Mouse (Mus musculus) stomach, embryonic 16.5 days (tissue): Measurements from ENCODE around the gene Gsk3a. TPM values are rescaled to one million over a fixed set of nuclear protein-coding genes. Genes with fewer than 3 reads are reported as not detected.
"Not testable (repeated sequence)": the region's sequence is repeated elsewhere in the genome, so short reads cannot be mapped to it uniquely, and the experiment has no call there.

Source experiments
- ATAC-seq: fragments of 200-750 bp; cut with Nextera tagmentation; 2 replicates; pipeline ENCODE4 v1.8.0; 2017; ENCODE audit warnings: moderate number of reproducible peaks, moderate TSS enrichment; ENCODE audit not compliant: insufficient read depth, low FRiP score
- H3K27ac ChIP-seq: fragments of 300-500 bp; sonication (generic); 2 replicates; pipeline ENCODE4 v1.5.1; 2014; ENCODE audit warnings: low read length
- H3K27me3 ChIP-seq: fragments of 300-500 bp; sonication (generic); 2 replicates; pipeline ENCODE4 v1.6.1; 2014; ENCODE audit warnings: low read length, control low read depth, mixed read lengths; ENCODE audit not compliant: control insufficient read depth, insufficient read depth
- H3K36me3 ChIP-seq: fragments of 300-500 bp; sonication (generic); 2 replicates; pipeline ENCODE4 v1.6.1; 2014; ENCODE audit warnings: low read length; ENCODE audit not compliant: control insufficient read depth, insufficient read depth
- H3K4me1 ChIP-seq: fragments of 300-500 bp; sonication (generic); 2 replicates; pipeline ENCODE4 v1.6.1; 2014; ENCODE audit warnings: low read length, control low read depth, mixed read lengths; ENCODE audit not compliant: control insufficient read depth, insufficient read depth
- H3K4me2 ChIP-seq: fragments of 300-500 bp; sonication (generic); 2 replicates; pipeline ENCODE4 v1.6.1; 2014; ENCODE audit warnings: low read depth, low read length, mixed read lengths
- H3K4me3 ChIP-seq: fragments of 300-500 bp; sonication (generic); replicated peaks from 2 replicates; pipeline ENCODE4 v1.5.1; 2014; ENCODE audit warnings: mild to moderate bottlenecking, low read length
- H3K9ac ChIP-seq: fragments of 300-500 bp; sonication (generic); 2 replicates; pipeline ENCODE4 v1.6.1; 2014; ENCODE audit warnings: low read length
- H3K9me3 ChIP-seq: fragments of 300-500 bp; sonication (generic); replicated peaks from 2 replicates; pipeline ENCODE4 v1.6.1; 2016; ENCODE audit warnings: low read length, control low read depth; ENCODE audit not compliant: control insufficient read depth
- WGBS: fragments of 180-500 bp; shearing (Covaris S2); extraction: QIAGEN DNeasy Blood & Tissue Kit; methylation state at CpG from one replicate; pipeline ENCODE4 v1.1.7; 2014; 5-methylcytosine and 5-hydroxymethylcytosine counted together
- polyA plus RNA-seq: library from polyadenylated mRNA; unstranded; fragments of >200 nt; fragmentation: Nextera tagmentation; extraction: Ambion mirVana; gene quantifications from 2 replicates; pipeline ENCODE4 v1.2.1, GENCODE M21; 2015

The Gsk3a gene
- polyA plus RNA-seq, 1 experiment from 2014 or later = 5.7 TPM

DNA sequence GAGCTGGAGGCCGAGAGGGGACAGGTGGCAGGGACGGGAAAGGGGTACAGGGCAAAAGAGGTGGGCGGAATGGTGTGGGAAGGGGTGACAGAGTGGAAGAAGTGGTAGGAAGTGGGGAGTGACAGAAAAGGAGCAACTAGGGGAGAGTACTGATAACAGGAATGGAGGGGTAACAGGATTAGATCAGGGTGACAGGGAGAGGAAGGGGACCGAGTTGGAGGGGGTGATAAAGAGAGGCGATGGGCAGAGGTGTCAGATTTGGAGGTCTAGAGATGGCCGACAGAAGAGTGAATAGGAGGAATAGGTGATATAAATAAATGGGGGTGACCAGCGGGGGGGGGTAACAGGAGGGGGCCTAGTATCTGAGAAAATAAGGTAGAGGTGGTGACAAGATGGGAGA lies 30.9 kb upstream of the Gsk3a start:
- H3K4me1 ChIP-seq = peaks cover 21% of the 10 kb centered on the region
- no peak for ATAC-seq
- H3K27me3 ChIP-seq = no peaks in the 10 kb centered on the region
- 1% methylated on average over 7 of the region's 7 CpGs for WGBS
- H3K4me2 ChIP-seq = peak overlapping the region; percentile 83
- peaks cover 14% of the 10 kb centered on the region; the same call in 1 of the 2 replicates for H3K36me3 ChIP-seq
- no peaks in the 10 kb centered on the region for H3K9me3 ChIP-seq
- peak overlapping the region; percentile 95 for H3K9ac ChIP-seq
- H3K27ac ChIP-seq = peak overlapping the region; percentile 90
- H3K4me3 ChIP-seq = peak overlapping the region; percentile 89

DNA sequence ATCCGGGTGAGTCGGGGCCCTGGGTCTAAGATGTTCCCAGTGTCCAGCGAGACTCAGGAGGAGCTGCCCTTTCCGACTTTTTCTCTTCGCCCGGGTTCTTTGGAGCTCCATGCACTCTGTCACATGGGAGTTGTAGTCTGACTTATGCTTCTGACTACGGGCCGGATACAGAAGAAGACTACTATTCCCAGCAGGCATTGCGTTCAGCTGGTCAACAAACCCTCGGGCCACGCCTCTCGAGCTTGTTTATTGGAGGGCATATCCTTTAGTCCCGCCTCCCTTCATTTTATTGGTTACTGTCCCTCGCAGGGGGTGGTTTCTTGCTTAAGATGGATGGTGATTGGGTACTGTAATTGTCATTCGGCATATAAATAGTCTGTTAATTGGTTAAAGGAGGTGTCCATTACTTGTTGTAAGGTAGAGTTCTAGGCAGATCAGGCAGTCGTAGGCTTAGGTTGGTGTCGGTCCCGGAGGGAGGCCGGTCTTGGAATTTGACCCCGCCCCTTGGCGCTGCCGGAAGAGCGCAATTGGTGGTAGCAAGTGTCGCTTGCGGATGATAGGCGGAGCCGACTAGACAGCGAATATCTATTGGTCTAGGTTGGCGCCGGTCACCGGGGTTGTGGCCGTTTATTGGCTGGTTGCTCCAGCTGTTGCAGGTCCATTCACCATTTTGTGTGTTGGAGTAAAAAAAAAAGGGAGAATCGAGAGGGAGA lies 30.3 kb upstream of the Gsk3a start:
- no peaks in the 10 kb centered on the region for H3K27me3 ChIP-seq
- H3K27ac ChIP-seq = peak overlapping the region; percentile 95
- peak overlapping the region; percentile 83 for H3K4me2 ChIP-seq
- H3K4me1 ChIP-seq = peaks cover 17% of the 10 kb centered on the region
- H3K4me3 ChIP-seq = peak overlapping the region; percentile 89
- H3K9ac ChIP-seq = peak overlapping the region; percentile 95
- peaks cover 14% of the 10 kb centered on the region; the same call in 1 of the 2 replicates for H3K36me3 ChIP-seq
- under 1% methylated on average over 33 of the region's 33 CpGs for WGBS
- peak; percentile 94 for ATAC-seq
- no peaks in the 10 kb centered on the region for H3K9me3 ChIP-seq

GRCm38 (mm10) chr7:25267301-25267750 lies 29.7 kb upstream of the Gsk3a start, which contains the start of gene Cic:
TSS of gene Cic (plus strand) at chr7:25267704.
- peaks cover 13% of the 10 kb centered on the region; the same call in 1 of the 2 replicates for H3K36me3 ChIP-seq
- no peaks in the 10 kb centered on the region for H3K9me3 ChIP-seq
- H3K9ac ChIP-seq = peak within 1 kb of the TSS; percentile 95
- H3K27ac ChIP-seq = peak within 1 kb of the TSS; percentile 95
- H3K4me1 ChIP-seq = peaks cover 17% of the 10 kb centered on the region
- no peaks in the 10 kb centered on the region for H3K27me3 ChIP-seq
- WGBS = 0% methylated on average over 29 of the region's 29 CpGs
- peak within 1 kb of the TSS; percentile 83 for H3K4me2 ChIP-seq
- H3K4me3 ChIP-seq = peak within 1 kb of the TSS; percentile 89
- peak; percentile 88 for ATAC-seq

DNA sequence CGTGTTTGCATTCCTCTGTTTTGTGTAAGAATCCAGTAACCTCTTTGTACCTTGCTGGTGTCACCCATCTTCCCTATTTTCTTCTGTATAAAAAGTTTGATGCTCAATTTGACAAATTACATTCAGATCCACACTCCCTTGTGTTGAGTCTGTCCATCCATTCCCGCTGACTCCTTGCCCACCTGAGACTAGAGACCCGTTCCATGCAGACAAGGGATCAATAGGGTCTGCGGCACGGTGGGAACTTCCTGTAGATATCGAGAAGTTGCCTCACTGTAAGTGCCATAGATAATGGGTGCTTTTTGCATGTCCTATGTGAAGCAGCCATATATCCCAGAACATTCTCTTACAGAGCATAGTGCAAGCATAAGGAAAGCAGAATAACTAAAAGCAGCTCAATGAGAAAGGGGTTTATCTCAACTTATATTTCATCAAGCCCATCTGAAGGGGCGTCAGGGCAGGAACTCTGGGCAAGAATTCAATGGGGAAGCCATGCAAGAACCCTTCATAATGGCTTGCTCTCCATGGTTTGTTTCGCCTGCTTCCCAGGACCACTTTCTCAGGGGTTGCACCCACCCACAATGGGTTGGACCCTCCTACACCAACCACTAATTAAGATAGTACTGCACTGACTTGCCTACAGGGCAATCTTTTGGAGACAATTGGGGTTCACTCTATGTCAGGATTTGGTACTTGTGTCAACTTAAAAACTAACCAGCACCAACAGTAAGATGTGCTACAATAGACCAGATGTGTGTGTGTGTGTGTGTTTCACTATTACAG lies 28.7 kb upstream of the Gsk3a start:
- H3K27ac ChIP-seq = no peak overlapping the region
- H3K9me3 ChIP-seq = no peaks in the 10 kb centered on the region
- H3K4me3 ChIP-seq = no peak overlapping the region
- peaks cover 3% of the 10 kb centered on the region; the same call in 1 of the 2 replicates for H3K36me3 ChIP-seq
- H3K4me1 ChIP-seq = peaks cover 17% of the 10 kb centered on the region
- peak overlapping the region; percentile 59; the same call in 1 of the 2 replicates for H3K4me2 ChIP-seq
- ATAC-seq = no peak
- H3K9ac ChIP-seq = no peak overlapping the region
- no peaks in the 10 kb centered on the region for H3K27me3 ChIP-seq
- 85% methylated on average over 8 of the region's 8 CpGs for WGBS

GRCm38 (mm10) chr7:25265743-25266142 lies 28.1 kb upstream of the Gsk3a start:
- not testable (repeated sequence) for H3K4me2 ChIP-seq, H3K9ac ChIP-seq, H3K27ac ChIP-seq, ATAC-seq, H3K4me3 ChIP-seq, H3K27me3 ChIP-seq, H3K9me3 ChIP-seq, H3K36me3 ChIP-seq
- 79% methylated on average over 5 of the region's 5 CpGs for WGBS
- peaks cover 17% of the 10 kb centered on the region for H3K4me1 ChIP-seq

GRCm38 (mm10) chr7:25263968-25264870 lies 26.6 kb upstream of the Gsk3a start:
- Histone ChIP-seq H3K9me3 (no peaks in the 10 kb centered on the region), H3K27ac (no peak overlapping the region), H3K27me3 (no peaks in the 10 kb centered on the region), H3K4me3 (no peak overlapping the region), H3K36me3 (no peaks in the 10 kb centered on the region), H3K9ac (no peak overlapping the region), H3K4me1 (peaks cover 6% of the 10 kb centered on the region; the same call in 1 of the 2 replicates), H3K4me2 (no peak overlapping the region)
- no peak for ATAC-seq
- 37% methylated on average over 17 of the region's 17 CpGs for WGBS

DNA sequence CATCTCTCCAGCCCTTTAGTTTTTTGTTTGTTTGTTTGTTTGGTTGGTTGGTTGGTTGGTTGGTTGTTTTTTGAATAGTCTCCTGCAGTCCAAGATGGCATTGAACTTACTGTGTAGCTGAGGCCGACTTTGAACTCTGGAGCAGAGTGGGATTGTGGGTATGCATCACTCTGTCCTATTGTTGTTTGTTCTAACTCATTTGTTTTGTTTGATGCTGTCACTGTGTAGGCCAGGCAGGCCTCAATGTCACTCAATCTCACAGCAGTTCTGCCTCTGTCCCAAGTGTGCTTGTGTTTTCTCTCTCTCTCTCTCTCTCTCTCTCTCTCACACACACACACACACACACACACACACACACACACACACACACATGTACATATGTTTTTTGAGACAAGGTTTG lies 24.2 kb upstream of the Gsk3a start:
- WGBS = 75% methylated on average over 1 of the region's 1 CpGs
- no peaks in the 10 kb centered on the region for H3K36me3 ChIP-seq
- H3K4me2 ChIP-seq = no peak overlapping the region
- no peak overlapping the region for H3K27ac ChIP-seq
- H3K4me3 ChIP-seq = no peak overlapping the region
- no peaks in the 10 kb centered on the region for H3K9me3 ChIP-seq
- H3K4me1 ChIP-seq = no peaks in the 10 kb centered on the region
- no peak overlapping the region for H3K9ac ChIP-seq
- no peaks in the 10 kb centered on the region for H3K27me3 ChIP-seq
- no peak for ATAC-seq

DNA sequence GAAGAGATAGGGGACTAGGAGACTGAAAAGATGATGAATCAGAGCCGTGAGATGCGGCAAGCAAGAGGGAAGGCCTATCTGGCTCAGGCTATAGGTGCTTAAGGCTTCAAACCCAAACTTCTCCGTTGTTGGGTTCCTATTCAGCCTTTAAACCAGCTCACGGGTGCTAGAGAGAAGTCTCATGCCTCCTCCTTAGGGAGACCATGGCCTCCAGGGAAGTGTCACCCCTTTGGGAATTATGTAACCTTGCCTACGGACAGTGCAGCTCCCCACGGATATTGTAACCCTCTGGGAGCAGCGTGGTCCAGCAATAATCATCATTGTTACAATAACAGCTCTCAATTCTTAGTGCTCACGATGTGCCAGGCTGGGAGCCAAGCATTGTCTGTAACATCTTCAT lies 14.2 kb upstream of the Gsk3a start:
- H3K36me3 ChIP-seq = no peaks in the 10 kb centered on the region
- no peak for ATAC-seq
- H3K4me1 ChIP-seq = peaks cover 27% of the 10 kb centered on the region
- H3K9me3 ChIP-seq = no peaks in the 10 kb centered on the region
- no peaks in the 10 kb centered on the region for H3K27me3 ChIP-seq
- peak overlapping the region; percentile 93 for H3K4me2 ChIP-seq
- H3K27ac ChIP-seq = peak overlapping the region; percentile 99
- 23% methylated on average over 8 of the region's 8 CpGs for WGBS
- peak overlapping the region; percentile 89 for H3K9ac ChIP-seq
- peak overlapping the region; percentile 75 for H3K4me3 ChIP-seq
